Mouse (Mus musculus) C3H10T1/2 (cell line): Measurements from ENCODE around the gene Pskh1. TPM values are rescaled to one million over a fixed set of nuclear protein-coding genes. Genes with fewer than 3 reads are reported as not detected.

ENCODE experiments used
- polyA plus RNA-seq, 2 experiments: library from polyadenylated mRNA; unstranded; fragments of >200 nt; fragmentation: generic; extraction: Trizol; gene quantifications; one replicate each; pipeline ENCODE4 v1.2.1; 2012; ENCODE audit warnings: missing spikeins in 2 of 2

The Pskh1 gene
- polyA plus RNA-seq: 10 to 100 TPM in 1 of 2 experiments, 1 to 10 TPM in 1; 6.3 to 24.8 TPM

DNA sequence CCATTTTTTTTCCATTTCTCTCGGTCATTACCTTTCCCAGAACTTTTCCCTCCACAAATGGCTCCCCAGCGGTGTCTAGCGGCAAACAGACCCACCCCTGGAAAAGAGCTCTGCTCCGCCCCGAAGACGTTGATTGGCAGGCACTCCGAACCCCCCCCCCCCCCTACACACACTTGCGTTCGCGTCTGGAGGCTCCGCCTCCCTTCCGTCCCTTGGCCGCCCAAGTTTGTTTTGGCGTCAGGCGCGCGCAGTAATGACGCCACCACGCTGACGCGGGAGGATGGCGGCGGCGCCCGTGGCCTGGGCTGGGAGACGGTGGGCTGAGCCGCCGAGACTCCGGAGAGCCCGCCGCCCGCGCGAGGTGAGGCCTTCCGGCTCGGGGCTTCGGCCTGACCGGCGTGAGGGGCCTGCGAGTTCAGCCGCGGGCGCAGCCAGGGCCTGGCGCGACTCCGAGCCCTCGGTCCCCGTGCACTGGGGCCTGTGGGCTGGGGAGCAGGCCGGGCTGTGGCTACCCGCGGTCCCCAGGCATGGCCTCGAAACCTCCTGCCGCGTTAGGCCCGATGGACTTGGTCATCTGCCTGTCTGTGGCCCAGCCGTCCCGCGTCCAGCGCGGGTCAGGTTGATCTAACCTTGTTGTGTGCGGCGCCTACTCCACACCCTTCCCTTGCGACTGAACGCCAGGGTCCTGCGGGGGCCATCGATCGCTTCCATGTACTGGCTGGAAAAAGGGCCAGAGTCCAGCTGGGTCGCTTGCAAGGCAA is at the start of gene Pskh1:
Gene Pskh1 (plus strand): TSS at position 262 of the 761 bp plus-strand sequence.

DNA sequence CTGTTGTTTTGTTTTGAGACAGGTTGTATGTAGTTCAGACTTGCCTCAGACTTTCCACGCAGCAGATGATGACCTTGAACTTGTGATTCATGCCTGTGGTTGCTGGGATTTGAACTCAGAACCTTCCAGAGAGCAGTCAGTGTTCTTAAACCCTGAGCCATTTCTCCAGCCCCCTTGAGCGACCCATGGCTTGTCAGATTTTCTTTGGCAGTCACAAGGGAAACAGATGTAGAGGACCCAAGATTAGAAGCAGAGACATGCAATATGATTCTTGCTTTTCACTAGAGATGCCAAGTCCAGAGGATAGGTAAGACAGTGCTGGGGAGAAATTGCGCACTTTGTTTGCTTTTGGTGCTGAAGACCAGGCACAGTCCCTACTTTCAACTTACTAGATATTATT is 47.1 kb upstream of the Pskh1 start, which contains the start of gene Cenpt:
Gene Cenpt (minus strand): TSS at position 101 of the 400 bp plus-strand sequence.

GRCm38 (mm10) chr8:105854715-105855216 is 45.5 kb upstream of the Pskh1 start, which contains the start of gene Thap11:
Gene Thap11 (plus strand): TSS chr8:105855132.

DNA sequence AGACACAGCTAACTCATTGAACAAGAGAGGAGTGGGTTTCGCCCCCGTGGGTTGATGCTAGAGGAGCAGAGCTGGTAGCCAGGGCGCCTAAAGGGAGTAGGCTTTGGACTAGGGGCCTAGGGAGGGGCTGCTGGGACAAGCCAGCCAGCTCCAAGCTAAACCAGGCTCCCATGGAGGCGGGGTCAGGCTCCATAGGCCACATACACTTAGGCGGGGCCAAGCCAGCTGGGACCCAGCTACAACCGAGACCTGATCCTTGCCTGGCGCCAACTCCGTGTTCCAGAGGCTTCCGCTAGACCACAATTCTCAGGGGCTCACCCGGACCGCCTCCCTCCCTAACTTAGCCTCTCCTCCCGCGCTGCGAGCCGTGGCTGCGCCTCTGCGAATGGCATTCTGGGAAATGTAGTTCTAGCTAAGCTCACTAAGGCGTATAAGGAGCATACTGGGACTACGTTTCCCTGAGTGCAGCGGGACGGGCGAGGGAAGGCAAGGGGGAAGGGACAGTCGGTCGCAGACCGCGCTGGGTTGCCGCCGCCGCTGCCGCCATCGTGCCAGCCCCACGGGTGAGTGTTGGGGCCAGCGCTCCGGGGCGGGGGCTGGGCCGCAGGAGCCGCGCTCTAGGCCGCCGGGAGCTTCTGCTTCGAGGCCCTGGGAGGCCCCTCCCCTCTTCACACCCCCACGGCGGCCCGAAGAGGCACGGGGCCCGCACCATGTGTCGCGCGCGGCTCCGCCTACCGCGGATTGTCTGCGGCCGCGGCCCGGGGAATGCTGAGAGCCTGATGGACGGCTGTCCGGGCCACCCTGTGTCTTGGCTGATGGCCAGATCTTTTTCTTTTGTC is 39.9 kb upstream of the Pskh1 start, which contains the start of gene Nutf2:
Gene Nutf2 (plus strand): TSS at position 438 of the 839 bp plus-strand sequence.

DNA sequence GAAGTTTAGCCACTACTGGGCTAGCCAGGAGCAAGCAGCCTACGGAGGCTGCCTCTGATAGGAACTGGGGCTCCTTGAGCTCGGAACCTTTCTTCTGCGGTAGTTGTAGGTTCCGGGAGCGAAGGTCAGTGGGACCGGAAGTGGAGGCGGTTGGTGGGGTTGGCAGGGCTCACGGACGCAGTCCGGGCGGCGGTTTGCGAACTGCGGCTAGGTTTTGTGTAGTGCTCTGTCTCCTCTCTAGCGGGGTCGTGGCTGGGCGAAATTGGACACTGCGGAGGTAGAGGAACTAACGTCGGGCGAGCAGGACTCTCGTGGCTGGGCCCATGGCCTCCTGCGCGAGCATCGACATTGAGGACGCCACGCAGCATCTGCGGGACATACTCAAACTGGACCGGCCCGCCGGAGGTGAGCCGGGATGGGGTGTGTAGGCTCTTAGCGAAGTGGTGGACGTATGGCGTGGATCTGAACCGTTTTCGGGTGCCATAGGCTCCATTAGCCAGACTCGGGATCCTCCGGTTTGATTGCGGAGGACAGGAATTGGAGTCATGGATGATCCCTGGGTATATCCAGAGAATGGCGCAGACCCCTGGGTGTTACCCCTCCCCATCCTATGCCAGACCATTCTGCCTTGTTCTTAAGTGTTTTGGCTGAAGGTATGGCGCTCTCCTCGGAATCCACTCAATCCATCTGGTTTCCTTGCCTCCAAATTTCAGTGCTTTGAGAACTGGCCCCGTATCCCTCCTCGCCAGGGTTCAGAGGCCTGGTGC is 19.3 kb upstream of the Pskh1 start, which contains the start of gene Edc4:
Gene Edc4 (plus strand): TSS at position 128 of the 767 bp plus-strand sequence.

DNA sequence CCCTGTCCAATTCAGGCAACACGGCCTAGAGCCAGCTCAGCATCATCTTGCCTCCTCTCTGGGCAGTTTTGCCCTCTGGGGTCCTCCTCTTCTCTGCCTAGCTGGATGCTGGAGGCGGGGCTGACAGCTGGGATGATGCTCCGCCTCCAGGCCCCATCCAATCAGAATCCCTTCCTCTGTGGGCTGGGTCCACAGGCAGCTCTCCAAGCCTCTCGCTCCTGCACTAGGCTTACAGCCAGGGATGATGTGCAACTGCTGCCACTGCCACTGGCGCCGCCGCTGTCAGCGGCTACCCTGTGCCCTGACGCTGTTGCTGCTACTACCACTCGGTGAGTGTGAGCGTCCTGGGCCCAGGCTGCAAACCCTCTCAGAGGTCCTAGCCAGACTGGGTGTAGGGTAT is 6.9 kb upstream of the Pskh1 start, which contains the start of gene Nrn1l:
Gene Nrn1l (plus strand): TSS at position 229 of the 400 bp plus-strand sequence.

GRCm38 (mm10) chr8:105933762-105934161 is 33.5 kb downstream of the Pskh1 start, which contains the start of gene Ctrl:
Gene Ctrl (minus strand): TSS chr8:105933862.

GRCm38 (mm10) chr8:105938306-105938669 is 38.0 kb downstream of the Pskh1 start, which contains the start of gene Psmb10:
Gene Psmb10 (minus strand): TSS chr8:105938444.

DNA sequence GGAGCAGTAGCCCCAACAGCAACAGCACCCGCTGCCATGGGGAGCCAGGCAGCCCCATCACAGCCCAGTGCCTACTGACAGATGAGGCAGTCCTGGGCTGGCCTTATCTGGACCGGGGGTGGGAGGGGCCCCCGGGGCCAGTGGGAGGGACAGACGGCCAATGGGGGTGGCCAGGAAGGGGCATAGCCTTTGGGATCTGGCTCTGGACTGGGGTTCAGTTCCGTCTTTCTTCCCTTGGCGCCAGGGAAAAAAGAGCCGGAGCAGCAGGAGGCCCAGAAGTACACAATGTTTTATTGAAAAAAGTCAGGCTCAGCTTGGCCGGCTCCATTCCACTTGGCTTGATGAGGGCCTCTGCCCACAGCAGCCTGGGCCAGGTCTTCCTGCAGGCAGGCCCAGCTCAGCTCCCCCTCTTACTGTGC is 43.1 kb downstream of the Pskh1 start, which contains the start of gene Lcat:
Gene Lcat (minus strand): TSS at position 62 of the 419 bp plus-strand sequence.

DNA sequence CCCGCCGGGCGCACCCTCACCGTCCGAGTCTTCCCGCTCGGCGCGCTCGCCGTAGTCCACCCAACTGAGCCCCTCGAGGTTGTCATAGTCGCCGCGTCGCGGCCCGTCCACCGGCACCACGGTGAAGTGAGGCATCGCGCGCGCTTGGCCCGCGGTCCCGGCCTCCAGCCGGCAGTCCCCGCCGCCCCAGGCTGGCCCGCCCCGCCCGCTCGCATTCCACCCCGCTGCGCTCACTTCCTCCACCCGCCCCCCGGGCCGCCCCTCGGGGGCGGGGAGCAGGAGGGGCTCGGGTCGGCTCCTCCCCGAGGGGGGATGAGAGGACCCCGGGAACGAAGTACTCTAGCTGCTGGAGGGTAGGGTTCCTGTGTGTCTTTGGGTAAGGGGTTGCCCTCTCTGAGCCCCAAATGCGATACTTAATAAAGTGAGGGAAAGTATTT is 65.7 kb downstream of the Pskh1 start, which contains the start of gene Slc12a4:
Gene Slc12a4 (minus strand): TSS at position 193 of the 437 bp plus-strand sequence.

DNA sequence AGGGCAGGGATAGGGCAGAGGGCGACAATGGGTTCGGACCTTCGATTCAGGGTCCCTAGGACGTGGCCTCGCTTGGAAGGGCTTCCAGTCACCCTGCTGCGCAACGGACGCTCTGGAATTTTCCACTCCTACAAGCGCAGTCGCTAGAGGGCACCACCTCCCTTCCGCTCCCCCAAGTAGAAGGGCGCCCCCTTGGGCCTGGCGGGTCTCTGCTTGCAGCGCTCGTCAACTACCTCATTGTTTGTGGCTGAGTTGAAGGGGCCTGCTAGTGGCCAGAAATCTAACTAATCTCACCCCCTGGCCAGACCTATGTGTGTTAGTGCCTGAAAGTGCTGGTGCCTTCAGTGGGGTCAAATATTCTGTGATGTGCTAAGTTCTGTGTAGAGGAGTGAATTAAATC is 79.1 kb downstream of the Pskh1 start, which contains the start of gene Dpep3:
Gene Dpep3 (minus strand): TSS at position 105 of the 400 bp plus-strand sequence.

Other genes starting within 250 kb of the Pskh1 start
- under 1 TPM; 0.21 to 0.61 TPM for gene Carmil2, start 214.2 kb upstream of the Pskh1 start, polyA plus RNA-seq
- gene Acd, start 199.3 kb upstream of the Pskh1 start, polyA plus RNA-seq: 10 to 100 TPM; 50.3 to 70.4 TPM
- gene Pard6a, start 199.3 kb upstream of the Pskh1 start, polyA plus RNA-seq: 10 to 100 TPM; 15.2 to 30.5 TPM
- gene 4933405L10Rik, start 192.8 kb upstream of the Pskh1 start, polyA plus RNA-seq: under 1 TPM; 0.26 to 0.98 TPM
- gene Enkd1, start 192.2 kb upstream of the Pskh1 start, polyA plus RNA-seq: 10 to 100 TPM; 21.1 to 27.5 TPM
- 10 to 100 TPM in 1 of 2 experiments, 1 to 10 TPM in 1; 4.3 to 12.5 TPM for gene Gfod2, start 141.8 kb upstream of the Pskh1 start, polyA plus RNA-seq
- gene Ranbp10, start 73.1 kb upstream of the Pskh1 start, polyA plus RNA-seq: 10 to 100 TPM in 1 of 2 experiments, 1 to 10 TPM in 1; 2.2 to 14.2 TPM
- gene Tsnaxip1, start 72.7 kb upstream of the Pskh1 start, polyA plus RNA-seq: under 1 TPM; 0.05 to 0.11 TPM
- 10 to 100 TPM; 26.0 to 44.2 TPM for gene Cenpt, start 47.2 kb upstream of the Pskh1 start, polyA plus RNA-seq
- gene Thap11, start 45.3 kb upstream of the Pskh1 start, polyA plus RNA-seq: 10 to 100 TPM; 23.9 to 66.2 TPM
- gene Nutf2, start 39.9 kb upstream of the Pskh1 start, polyA plus RNA-seq: 100 to 1,000 TPM; 122 to 135 TPM
- 10 to 100 TPM; 11.4 to 33.4 TPM for gene Edc4, start 19.6 kb upstream of the Pskh1 start, polyA plus RNA-seq
- gene Nrn1l, start 6.9 kb upstream of the Pskh1 start, polyA plus RNA-seq: 1 to 10 TPM in 1 of 2 experiments, under 1 TPM in 1; 0.33 to 1.8 TPM
- gene Ctrl, start 33.4 kb downstream of the Pskh1 start, polyA plus RNA-seq: 1 to 10 TPM in 1 of 2 experiments, under 1 TPM in 1; 0.04 to 1.2 TPM
- 100 to 1,000 TPM in 1 of 2 experiments, 10 to 100 TPM in 1; 93.2 to 114 TPM for gene Psmb10, start 38.0 kb downstream of the Pskh1 start, polyA plus RNA-seq
- gene Lcat, start 42.9 kb downstream of the Pskh1 start, polyA plus RNA-seq: 1 to 10 TPM in 1 of 2 experiments, under 1 TPM in 1; 0.43 to 4.4 TPM
- gene Slc12a4, start 65.7 kb downstream of the Pskh1 start, polyA plus RNA-seq: 10 to 100 TPM; 18.7 to 66.1 TPM
- not detected for gene Dpep3, start 79.0 kb downstream of the Pskh1 start, polyA plus RNA-seq
- gene Dus2, start 90.9 kb downstream of the Pskh1 start, polyA plus RNA-seq: 10 to 100 TPM in 1 of 2 experiments, 1 to 10 TPM in 1; 7.9 to 13.1 TPM
- under 1 TPM; 0.05 to 0.28 TPM for gene Dpep2nb, start 105.5 kb downstream of the Pskh1 start, polyA plus RNA-seq
- 10 to 100 TPM; 10.6 to 13.9 TPM for gene Ddx28, start 111.4 kb downstream of the Pskh1 start, polyA plus RNA-seq
- 1 to 10 TPM in 1 of 2 experiments, under 1 TPM in 1; 0.91 to 9.6 TPM for gene Nfatc3, start 158.4 kb downstream of the Pskh1 start, polyA plus RNA-seq
- gene Esrp2, start 236.5 kb downstream of the Pskh1 start, polyA plus RNA-seq: under 1 TPM; 0.14 to 0.19 TPM
- 10 to 100 TPM in 1 of 2 experiments, 1 to 10 TPM in 1; 8.0 to 20.9 TPM for gene Pla2g15, start 250.0 kb downstream of the Pskh1 start, polyA plus RNA-seq